Mouse (Mus musculus): ENCODE measurements around the gene Sept9.

DNA sequence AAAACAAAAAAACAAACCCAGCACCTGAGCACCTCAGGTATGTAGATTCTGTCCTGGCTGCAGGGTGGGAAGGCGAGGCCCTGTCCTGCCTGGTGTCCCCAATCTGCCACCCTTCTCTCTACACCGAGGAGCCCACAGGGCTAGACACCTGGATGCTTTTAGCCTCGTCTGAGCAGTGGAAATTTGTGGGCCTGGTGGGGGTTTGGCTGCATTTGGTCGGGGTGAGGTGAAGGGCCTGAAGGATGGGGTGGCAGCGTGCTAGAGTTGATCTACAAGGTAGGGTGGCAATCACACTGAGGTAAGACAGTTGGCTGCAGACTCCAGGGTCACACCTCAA, 125.6 kb downstream of the Sept9 start:
- TF ChIP-seq POLR2A (IDR thresholded peaks at IDR 0.05; ENCODE audit: control insufficient read depth, low read depth, low read length) = no peak
- no peak for TF ChIP-seq CTCF (IDR thresholded peaks at IDR 0.05; ENCODE audit: control insufficient read depth, insufficient read depth, insufficient replicate concordance, low read depth, low read length)
